Mouse (Mus musculus): ENCODE results near the gene Scp2. TPM values are rescaled to one million over a fixed set of nuclear protein-coding genes. Genes with fewer than 3 reads are reported as not detected.
"Not testable (repeated sequence)": the region's sequence is repeated elsewhere in the genome, so short reads cannot be mapped to it uniquely, and the experiment has no call there.

Gene Scp2
- polyA plus RNA-seq, 1 experiment from 2014 or later: 243 TPM

GRCm38 (mm10) chr4:108083993-108084392, 60.8 kb downstream of the Scp2 start:
- Histone ChIP-seq H3K27me3 (no peaks in the 10 kb centered on the region), H3K27ac (replicated peaks) (no peak overlapping the region), H3K9ac (no peak overlapping the region), H3K4me2 (no peak overlapping the region), H3K4me1 (replicated peaks) (peaks cover 7% of the 10 kb centered on the region), H3K36me3 (0 out of 2 replicates have a peak, but pooled peaks cover 12% of the 10 kb centered on the region), H3K9me3 (no peaks in the 10 kb centered on the region), H3K4me3 (no peak overlapping the region)
- WGBS: 99% methylated on average over 2 of the region's 2 CpGs
- ATAC-seq (ENCODE audit: low read depth): no peak

GRCm38 (mm10) chr4:108083032-108083735, 61.6 kb downstream of the Scp2 start:
- ATAC-seq (ENCODE audit: low read depth): no peak
- H3K36me3 ChIP-seq: 0 out of 2 replicates have a peak, but pooled peaks cover 12% of the 10 kb centered on the region
- no peaks in the 10 kb centered on the region for H3K27me3 ChIP-seq
- H3K4me3 ChIP-seq: no peak overlapping the region
- no peaks in the 10 kb centered on the region for H3K9me3 ChIP-seq
- H3K9ac ChIP-seq: no peak overlapping the region
- H3K4me2 ChIP-seq: no peak overlapping the region
- WGBS: 77% methylated on average over 6 of the region's 6 CpGs
- no peak overlapping the region for H3K27ac ChIP-seq (replicated peaks)
- peaks cover 7% of the 10 kb centered on the region for H3K4me1 ChIP-seq (replicated peaks)

- no peaks in the 10 kb centered on the region for H3K9me3 ChIP-seq
- H3K4me3 ChIP-seq: no peak overlapping the region
- 96% methylated on average over 2 of the region's 2 CpGs for WGBS
- H3K36me3 ChIP-seq: 0 out of 2 replicates have a peak, but pooled peaks cover 12% of the 10 kb centered on the region
- no peak for ATAC-seq (ENCODE audit: low read depth)
- peaks cover 7% of the 10 kb centered on the region for H3K4me1 ChIP-seq (replicated peaks)
- no peak overlapping the region for H3K9ac ChIP-seq
- H3K27me3 ChIP-seq: no peaks in the 10 kb centered on the region
- H3K4me2 ChIP-seq: no peak overlapping the region
- H3K27ac ChIP-seq (replicated peaks): no peak overlapping the region
These were observed 62.4 kb downstream of the Scp2 start for GRCm38 (mm10) chr4:108082401-108082806.

GRCm38 (mm10) chr4:108080876-108081275, 63.9 kb downstream of the Scp2 start:
- H3K4me3 ChIP-seq: no peak overlapping the region
- no peak for ATAC-seq (ENCODE audit: low read depth)
- H3K4me2 ChIP-seq: no peak overlapping the region
- H3K27me3 ChIP-seq: no peaks in the 10 kb centered on the region
- H3K9ac ChIP-seq: no peak overlapping the region
- H3K9me3 ChIP-seq: no peaks in the 10 kb centered on the region
- 75% methylated on average over 5 of the region's 5 CpGs for WGBS
- H3K27ac ChIP-seq (replicated peaks): no peak overlapping the region
- peaks cover 7% of the 10 kb centered on the region for H3K4me1 ChIP-seq (replicated peaks)
- H3K36me3 ChIP-seq: 0 out of 2 replicates have a peak, but pooled peaks cover 9% of the 10 kb centered on the region

- ATAC-seq (ENCODE audit: low read depth): peak; percentile 59; the same call in 1 of the 2 replicates
- Histone ChIP-seq H3K4me3 (no peak overlapping the region), H3K27me3 (no peaks in the 10 kb centered on the region), H3K36me3 (0 out of 2 replicates have a peak, but pooled peaks cover 5% of the 10 kb centered on the region), H3K9me3 (no peaks in the 10 kb centered on the region), H3K27ac (replicated peaks) (peak overlapping the region; percentile 42; the same call in 1 of the 2 replicates), H3K4me1 (replicated peaks) (peaks cover 7% of the 10 kb centered on the region), H3K9ac (no peak overlapping the region), H3K4me2 (no peak overlapping the region)
- WGBS: 46% methylated on average over 2 of the region's 2 CpGs
These were observed 65.0 kb downstream of the Scp2 start for GRCm38 (mm10) chr4:108079762-108080161.

- not testable (repeated sequence) for H3K9me3 ChIP-seq; H3K9ac ChIP-seq; H3K4me1 ChIP-seq (replicated peaks); H3K4me2 ChIP-seq; ATAC-seq (ENCODE audit: low read depth); H3K36me3 ChIP-seq; H3K27me3 ChIP-seq; H3K4me3 ChIP-seq
- WGBS: 75% methylated on average over 15 of the region's 15 CpGs
- 0 out of 2 replicates have a peak overlapping the region, but pooled peaks have one; percentile 42 for H3K27ac ChIP-seq (replicated peaks)
These were observed 65.6 kb downstream of the Scp2 start for GRCm38 (mm10) chr4:108079191-108079590.

GRCm38 (mm10) chr4:108077224-108077955, 67.4 kb downstream of the Scp2 start:
- no peaks in the 10 kb centered on the region for H3K9me3 ChIP-seq
- no peaks in the 10 kb centered on the region for H3K27me3 ChIP-seq
- H3K4me1 ChIP-seq (replicated peaks): peaks cover 7% of the 10 kb centered on the region
- 88% methylated on average over 3 of the region's 3 CpGs for WGBS
- H3K4me2 ChIP-seq: no peak overlapping the region
- no peaks in the 10 kb centered on the region for H3K36me3 ChIP-seq
- no peak overlapping the region for H3K9ac ChIP-seq
- ATAC-seq (ENCODE audit: low read depth): no peak
- H3K4me3 ChIP-seq: no peak overlapping the region
- H3K27ac ChIP-seq (replicated peaks): no peak overlapping the region

- no peaks in the 10 kb centered on the region for H3K36me3 ChIP-seq
- no peak overlapping the region for H3K27ac ChIP-seq (replicated peaks)
- H3K27me3 ChIP-seq: no peaks in the 10 kb centered on the region
- no peak overlapping the region for H3K4me3 ChIP-seq
- ATAC-seq (ENCODE audit: low read depth): no peak
- H3K9me3 ChIP-seq: no peaks in the 10 kb centered on the region
- no peak overlapping the region for H3K4me2 ChIP-seq
- 86% methylated on average over 3 of the region's 3 CpGs for WGBS
- H3K9ac ChIP-seq: no peak overlapping the region
- H3K4me1 ChIP-seq (replicated peaks): peaks cover 14% of the 10 kb centered on the region
These were observed 70.5 kb downstream of the Scp2 start for GRCm38 (mm10) chr4:108074204-108074823.

- H3K9me3 ChIP-seq: no peaks in the 10 kb centered on the region
- H3K4me3 ChIP-seq: no peak overlapping the region
- no peak overlapping the region for H3K27ac ChIP-seq (replicated peaks)
- ATAC-seq (ENCODE audit: low read depth): no peak
- H3K4me2 ChIP-seq: no peak overlapping the region
- peaks cover 14% of the 10 kb centered on the region for H3K4me1 ChIP-seq (replicated peaks)
- H3K9ac ChIP-seq: no peak overlapping the region
- 95% methylated on average over 3 of the region's 3 CpGs for whole genome bisulfite sequencing
- peaks cover 3% of the 10 kb centered on the region; the same call in 1 of the 2 replicates for H3K36me3 ChIP-seq
- no peaks in the 10 kb centered on the region for H3K27me3 ChIP-seq
These were observed 72.7 kb downstream of the Scp2 start for GRCm38 (mm10) chr4:108072086-108072485.

GRCm38 (mm10) chr4:108071235-108071901, 73.4 kb downstream of the Scp2 start:
- H3K27ac ChIP-seq (replicated peaks): no peak overlapping the region
- H3K36me3 ChIP-seq: peaks cover 10% of the 10 kb centered on the region
- no peaks in the 10 kb centered on the region for H3K27me3 ChIP-seq
- H3K4me3 ChIP-seq: peak overlapping the region; percentile 54
- ATAC-seq (ENCODE audit: low read depth): peak; percentile 98
- no peaks in the 10 kb centered on the region for H3K9me3 ChIP-seq
- H3K4me2 ChIP-seq: peak overlapping the region; percentile 86
- peaks cover 14% of the 10 kb centered on the region for H3K4me1 ChIP-seq (replicated peaks)
- H3K9ac ChIP-seq: peak overlapping the region; percentile 75
- WGBS: 4% methylated on average over 26 of the region's 26 CpGs

GRCm38 (mm10) chr4:108070723-108071122, 74.1 kb downstream of the Scp2 start:
- Histone ChIP-seq H3K9ac (peak overlapping the region; percentile 75), H3K4me1 (replicated peaks) (peaks cover 14% of the 10 kb centered on the region), H3K9me3 (no peaks in the 10 kb centered on the region), H3K4me2 (peak overlapping the region; percentile 86), H3K4me3 (peak overlapping the region; percentile 54), H3K27me3 (no peaks in the 10 kb centered on the region), H3K27ac (replicated peaks) (peak overlapping the region; percentile 28; the same call in 1 of the 2 replicates), H3K36me3 (peaks cover 17% of the 10 kb centered on the region)
- WGBS: 6% methylated on average over 8 of the region's 8 CpGs
- ATAC-seq (ENCODE audit: low read depth): no peak

Measured in neural tube, embryonic 13.5 days (tissue).